Mouse (Mus musculus): ENCODE data around the gene Adh1. TPM values are rescaled to one million over a fixed set of nuclear protein-coding genes. Genes with fewer than 3 reads are reported as not detected.

Adh1 gene
- polyA plus RNA-seq, 1 experiment from 2014 or later = 434 TPM

GRCm38 (mm10) chr3:138335566-138335965, 74.8 kb downstream of the Adh1 start:
- DNase-seq (no peak), ATAC-seq (no peak)
- TF ChIP-seq EP300 (IDR thresholded peaks at IDR 0.05; ENCODE audit: low read depth) (peak; percentile 8; the same call in 1 of the 2 replicates), CTCF (IDR thresholded peaks at IDR 0.05; ENCODE audit: low read depth) (no peak)
- Histone ChIP-seq H3K4me2 (ENCODE audit: low read depth, low read length) (no peak overlapping the region), H3K36me3 (replicated peaks; ENCODE audit: insufficient read depth, low read length) (no peaks in the 10 kb centered on the region), H3K9ac (replicated peaks) (no peak overlapping the region), H3K4me1 (ENCODE audit: insufficient read depth) (no peaks in the 10 kb centered on the region), H3K27me3 (ENCODE audit: insufficient read depth, low read length) (no peaks in the 10 kb centered on the region), H3K27ac (ENCODE audit: low read depth) (no peak overlapping the region), H3K9me3 (ENCODE audit: low read length) (no peaks in the 10 kb centered on the region), H3K4me3 (ENCODE audit: low read depth, low read length) (no peak overlapping the region)
- WGBS (ENCODE audit: insufficient replicate concordance) = 50% methylated on average over 1 of the region's 1 CpGs

GRCm38 (mm10) chr3:138336104-138336754, 75.4 kb downstream of the Adh1 start:
- no peaks in the 10 kb centered on the region for H3K36me3 ChIP-seq (replicated peaks; ENCODE audit: insufficient read depth, low read length)
- TF ChIP-seq CTCF (IDR thresholded peaks at IDR 0.05; ENCODE audit: low read depth) (no peak), EP300 (IDR thresholded peaks at IDR 0.05; ENCODE audit: low read depth) (peak; percentile 23; the same call in 1 of the 2 replicates)
- H3K27ac ChIP-seq (ENCODE audit: low read depth) = no peak overlapping the region
- H3K27me3 ChIP-seq (ENCODE audit: insufficient read depth, low read length) = no peaks in the 10 kb centered on the region
- ATAC-seq (no peak), DNase-seq (no peak)
- 34% methylated on average over 3 of the region's 3 CpGs for WGBS (ENCODE audit: insufficient replicate concordance)
- H3K9ac ChIP-seq (replicated peaks) = no peak overlapping the region
- H3K4me2 ChIP-seq (ENCODE audit: low read depth, low read length) = no peak overlapping the region
- no peaks in the 10 kb centered on the region for H3K9me3 ChIP-seq (ENCODE audit: low read length)
- no peak overlapping the region for H3K4me3 ChIP-seq (ENCODE audit: low read depth, low read length)
- H3K4me1 ChIP-seq (ENCODE audit: insufficient read depth) = no peaks in the 10 kb centered on the region

Other genes starting within 250 kb of the Adh1 start
- 0.01 and 0.06 TPM in 2 replicates for gene 1110002E22Rik, start 195.9 kb upstream of the Adh1 start, polyA plus RNA-seq (2015; fragmentation: Nextera tagmentation; extraction: Ambion mirVana)
- not detected in 2 replicates for gene Gm5105, start 193.6 kb upstream of the Adh1 start, polyA plus RNA-seq (2015; fragmentation: Nextera tagmentation; extraction: Ambion mirVana)
- gene Trmt10a, start 117.5 kb upstream of the Adh1 start, polyA plus RNA-seq (2015; fragmentation: Nextera tagmentation; extraction: Ambion mirVana) = 3.0 and 4.1 TPM in 2 replicates
- 83.2 and 86.4 TPM in 2 replicates for gene Mttp, start 116.0 kb upstream of the Adh1 start, polyA plus RNA-seq (2015; fragmentation: Nextera tagmentation; extraction: Ambion mirVana)
- gene 4930579F01Rik, start 67.2 kb upstream of the Adh1 start, polyA plus RNA-seq (2015; fragmentation: Nextera tagmentation; extraction: Ambion mirVana) = not detected in 2 replicates
- 6.2 and 6.7 TPM in 2 replicates for gene Adh7, start 43.2 kb upstream of the Adh1 start, polyA plus RNA-seq (2015; fragmentation: Nextera tagmentation; extraction: Ambion mirVana)
- gene Adh6a, start 52.3 kb downstream of the Adh1 start, polyA plus RNA-seq (2015; fragmentation: Nextera tagmentation; extraction: Ambion mirVana) = not detected in 2 replicates
- 0.18 and 0.20 TPM in 2 replicates for gene Adh6b, start 80.8 kb downstream of the Adh1 start, polyA plus RNA-seq (2015; fragmentation: Nextera tagmentation; extraction: Ambion mirVana)
- 0.82 and 1.6 TPM in 2 replicates for gene Adh4, start 154.5 kb downstream of the Adh1 start, polyA plus RNA-seq (2015; fragmentation: Nextera tagmentation; extraction: Ambion mirVana)
- gene Adh5, start 182.1 kb downstream of the Adh1 start, polyA plus RNA-seq (2015; fragmentation: Nextera tagmentation; extraction: Ambion mirVana) = 247 and 271 TPM in 2 replicates
- 17.3 and 17.4 TPM in 2 replicates for gene Metap1, start 228.5 kb downstream of the Adh1 start, polyA plus RNA-seq (2015; fragmentation: Nextera tagmentation; extraction: Ambion mirVana)